Mouse (Mus musculus): ENCODE results near the gene Chka. TPM values are rescaled to one million over a fixed set of nuclear protein-coding genes. Genes with fewer than 3 reads are reported as not detected.
A peak's percentile ranks its signal among the peaks of the same experiment; 100 is the strongest.

The Chka gene
- 10 to 100 TPM; 15.1 to 15.7 TPM for total RNA-seq (2021)
- long read RNA-seq, experiment 1, transcript Chka-201 (12 exons, 2,319 nt), result major isoform, 16 of 20 reads
- long read RNA-seq, experiment 1, partial matches to known transcripts, result 0 of 20 reads
- long read RNA-seq, experiment 1, other reads (novel, unspliced or antisense), result 1 of 20 reads
- long read RNA-seq, experiment 2, transcript Chka-201 (12 exons, 2,319 nt), result major isoform, 5 of 7 reads
- long read RNA-seq, experiment 2, partial matches to known transcripts, result 0 of 7 reads
- long read RNA-seq, experiment 2, other reads (novel, unspliced or antisense), result 0 of 7 reads

DNA sequence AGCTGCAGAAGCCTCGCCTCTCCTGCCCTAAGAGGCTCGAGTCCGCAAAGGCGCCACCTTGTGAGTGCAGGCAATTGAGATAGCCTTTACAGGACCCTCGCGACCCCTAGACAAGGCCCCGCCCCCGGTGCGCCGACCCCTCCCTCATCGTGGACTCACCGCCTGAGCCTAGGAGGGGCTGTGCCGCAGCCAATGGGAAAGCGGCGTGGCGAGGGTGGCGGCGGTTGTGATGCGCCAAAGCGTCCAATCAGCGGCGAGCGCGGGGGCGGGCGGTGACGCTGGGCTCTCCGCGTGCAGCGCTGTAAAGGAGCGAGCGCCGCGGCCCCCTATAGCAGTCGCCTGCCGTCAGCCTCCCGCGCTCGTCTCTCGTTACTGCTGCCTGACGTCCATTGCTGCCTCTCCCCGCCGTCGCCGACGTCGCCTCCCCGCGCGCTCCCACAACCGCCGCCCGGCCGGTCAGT is at the start of gene Chka:
TSS of gene Chka (plus strand) at position 272 of the 461 bp plus-strand sequence.
- intact Hi-C loops (cut with DNase I), result loop anchor here (5.0 kb wide), 1 partner anchor 86 kb away; the partner anchor contains the start of gene Unc93b1

DNA sequence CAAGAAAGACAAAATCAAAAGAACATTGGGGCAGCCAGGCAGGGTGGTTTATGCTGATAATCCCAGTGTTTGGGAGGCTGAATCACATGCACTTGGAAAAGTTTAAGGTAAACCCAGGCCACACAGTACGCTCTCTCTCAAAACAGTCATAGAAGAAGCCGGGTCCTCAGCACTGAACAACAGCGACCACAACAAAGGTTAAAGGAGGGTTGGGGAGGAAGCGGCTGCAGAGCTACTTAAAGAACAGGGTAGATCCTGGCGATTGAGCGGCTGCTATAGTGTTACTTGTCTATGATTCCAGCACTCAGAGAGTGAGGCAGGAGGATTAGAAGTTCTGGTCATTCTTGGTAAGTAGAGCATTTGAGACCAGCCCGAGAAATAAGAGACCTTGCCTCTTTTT is 46.0 kb upstream of the Chka start:
- intact Hi-C loops (cut with DNase I), result no loop called here
- no peak for DNase-seq

More for the DNA sequence above, at the start of gene Chka:
- DNase-seq, result peak; percentile 96 to 97

DNA sequence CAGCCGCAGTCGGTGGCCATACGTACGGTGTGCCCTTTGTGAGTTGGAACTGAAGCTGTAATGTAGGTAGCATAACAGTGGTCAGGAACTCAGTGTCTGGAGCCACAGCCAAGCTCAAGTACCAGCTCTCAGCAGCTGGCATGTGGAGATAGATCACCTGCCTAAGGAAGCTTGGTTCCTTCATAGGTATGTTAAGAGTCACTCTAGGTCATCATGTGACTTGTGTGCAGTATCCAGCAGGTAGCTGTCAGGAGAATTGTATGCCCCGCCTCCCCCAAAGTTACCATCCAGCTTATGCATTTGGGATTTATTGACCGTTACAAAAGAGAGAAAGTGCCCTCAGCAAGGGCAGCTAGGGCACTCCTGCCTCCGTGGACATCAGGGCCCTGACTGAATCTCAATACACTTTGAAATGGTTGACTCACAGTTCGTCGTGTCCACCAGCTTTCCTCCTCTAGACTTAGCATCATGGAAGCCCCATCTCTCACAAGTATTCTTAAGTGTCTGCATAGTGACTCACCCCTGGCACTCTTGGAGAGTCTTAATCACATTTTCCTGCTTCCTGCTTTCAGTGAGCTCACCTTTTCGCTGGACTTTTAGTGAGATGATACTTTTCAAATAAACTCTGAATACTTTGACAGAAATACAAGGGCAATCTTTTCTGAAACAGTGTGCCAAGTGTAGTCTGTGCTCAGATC is 40.9 kb upstream of the Chka start:
- no peak for DNase-seq
- intact Hi-C loops (cut with DNase I), result no loop called here

DNA sequence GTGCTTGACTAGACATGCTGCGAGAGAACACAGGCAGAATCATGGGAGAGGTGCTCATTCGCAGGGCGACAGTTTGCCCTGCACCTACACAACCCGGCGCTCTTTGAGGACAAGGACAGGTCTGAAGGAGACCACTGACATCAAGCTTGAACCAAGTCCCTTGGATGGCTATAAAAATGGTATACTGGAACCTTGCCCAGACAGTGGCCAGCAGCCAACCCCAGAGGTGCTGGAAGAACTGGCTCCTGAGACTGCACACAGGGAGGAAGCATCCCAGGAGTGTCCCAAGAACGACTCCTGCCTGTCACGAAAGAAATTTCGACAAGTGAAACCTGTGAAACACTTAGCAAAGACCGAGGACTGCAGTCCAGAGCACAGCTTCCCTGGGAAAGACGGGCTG is 37.1 kb upstream of the Chka start:
- intact Hi-C loops (cut with DNase I), result no loop called here
- DNase-seq, result peak; percentile 55 to 59

DNA sequence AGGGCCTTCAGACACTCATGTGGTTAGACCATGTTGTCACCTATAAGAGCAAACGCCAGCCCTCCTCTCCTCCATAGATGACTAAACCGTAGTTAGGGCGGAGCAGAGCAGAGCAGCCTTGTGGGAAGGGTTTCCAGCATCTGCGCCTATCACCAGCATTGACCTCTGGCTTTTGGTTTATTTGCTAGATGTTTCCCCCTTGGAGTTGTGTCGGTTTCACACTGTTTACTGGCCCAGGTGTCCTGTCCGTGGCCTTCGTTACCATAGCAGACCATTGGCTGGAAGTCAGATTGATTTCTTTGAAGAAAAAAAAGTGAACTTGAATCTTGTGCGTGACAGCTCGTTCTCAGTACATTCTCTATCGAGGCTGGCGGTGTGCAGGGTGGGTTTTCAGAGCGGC is 35.7 kb upstream of the Chka start:
- intact Hi-C loops (cut with DNase I), result no loop called here
- DNase-seq, result no peak

DNA sequence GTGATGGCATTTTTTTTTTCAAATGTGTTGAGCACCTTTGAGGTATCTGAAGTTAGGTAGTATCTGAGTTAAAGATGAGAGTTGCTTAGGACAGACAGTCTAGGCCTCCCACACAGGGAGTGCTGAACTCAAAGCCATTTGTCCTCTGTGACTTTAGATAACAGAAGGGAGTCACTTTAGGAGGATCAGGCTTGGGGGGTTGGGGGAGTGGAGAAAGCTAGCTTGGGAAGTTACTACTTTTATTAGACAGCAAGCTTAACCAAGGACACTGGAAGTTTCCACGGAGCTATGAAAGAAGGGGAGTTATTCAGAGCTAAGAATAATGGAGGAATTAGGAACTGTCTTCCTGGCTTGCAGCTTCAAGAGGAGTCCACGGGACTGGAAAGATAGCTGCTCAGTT is 32.5 kb upstream of the Chka start:
- intact Hi-C loops (cut with DNase I), result no loop called here
- DNase-seq, result no peak

DNA sequence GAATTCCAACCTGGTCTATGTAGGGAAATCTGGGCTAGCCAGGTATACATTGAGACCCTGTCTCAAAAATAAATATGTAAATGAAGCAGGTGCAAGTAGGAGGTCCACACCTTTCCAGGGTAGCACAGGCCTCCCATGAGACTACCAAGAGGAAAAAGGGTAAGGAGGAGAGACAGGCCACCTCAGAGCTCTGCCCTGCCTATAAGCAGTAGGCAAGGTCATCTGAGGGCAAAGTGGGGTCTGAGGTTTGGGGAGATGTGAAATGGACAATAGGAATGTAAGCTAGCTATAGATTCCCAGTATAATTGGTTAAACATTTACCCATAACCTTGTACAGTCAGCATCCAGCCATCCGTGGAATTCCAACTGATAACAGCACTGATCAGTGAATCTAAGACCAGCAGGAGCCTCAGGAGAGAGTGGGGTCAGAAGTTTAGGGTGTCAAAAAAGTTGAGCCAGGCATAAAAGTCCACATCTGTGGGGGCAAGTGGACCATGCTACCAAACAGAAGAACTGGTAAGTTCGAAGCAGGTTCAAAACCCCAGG is 31.6 kb upstream of the Chka start:
- intact Hi-C loops (cut with DNase I), result no loop called here
- no peak for DNase-seq

DNA sequence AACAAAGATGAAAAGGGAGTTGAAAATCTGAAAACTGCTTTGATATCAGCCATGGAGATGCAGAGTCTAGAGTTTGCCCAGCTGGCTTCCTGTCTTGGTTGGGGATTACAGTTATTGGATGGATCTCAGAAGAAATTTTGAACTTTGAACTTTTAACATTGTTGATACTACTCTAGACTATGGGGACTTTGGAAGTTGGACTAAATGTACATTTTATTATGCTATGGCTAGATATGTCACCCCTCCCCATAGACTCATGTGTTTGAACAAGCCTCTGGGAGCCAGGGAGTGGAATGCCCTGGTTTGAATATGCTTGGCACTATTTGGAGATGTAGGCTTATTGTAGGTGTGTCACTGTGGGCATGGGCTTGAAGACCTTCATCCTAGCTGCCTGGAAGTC is 26.5 kb upstream of the Chka start:
- no peak for DNase-seq
- intact Hi-C loops (cut with DNase I), result no loop called here

DNA sequence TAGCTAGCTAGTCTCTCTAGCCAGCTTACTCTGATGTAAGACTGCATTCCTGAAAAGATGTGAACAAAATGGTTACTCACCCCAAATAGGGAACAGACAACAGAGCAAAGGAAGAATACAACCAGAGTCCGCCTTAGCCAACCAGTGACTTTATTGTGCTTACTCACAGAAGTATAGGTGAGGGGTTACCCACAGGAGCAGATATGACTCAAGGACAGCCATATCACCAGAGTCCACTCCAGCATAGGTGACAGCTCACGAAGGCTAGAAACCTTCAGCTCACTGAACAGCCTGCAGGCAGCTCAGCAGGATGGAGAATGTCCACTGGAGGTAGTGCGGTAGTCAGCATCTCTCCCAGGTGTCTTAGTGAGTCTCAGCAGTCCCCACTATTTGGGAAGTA is 21.7 kb upstream of the Chka start:
- DNase-seq, result no peak
- intact Hi-C loops (cut with DNase I), result no loop called here

DNA sequence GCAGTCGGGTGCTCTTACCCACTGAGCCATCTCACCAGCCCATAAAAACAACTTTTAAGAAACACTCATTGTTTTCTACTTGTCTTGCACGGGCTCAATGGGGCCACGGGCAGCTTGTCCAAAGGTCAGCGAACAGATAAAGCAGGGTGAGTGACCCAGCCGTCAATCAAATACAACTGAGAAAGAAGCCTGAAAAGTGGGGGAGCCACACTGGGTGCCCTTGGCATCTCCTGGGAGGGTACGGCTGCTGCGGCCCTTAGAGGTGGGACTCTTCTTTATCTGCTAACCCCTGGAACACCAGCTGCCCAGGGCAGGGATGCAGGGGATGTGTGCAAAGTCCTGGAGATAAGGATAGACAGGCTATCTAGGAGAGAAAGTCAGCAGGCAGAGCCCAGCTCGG is 19.9 kb upstream of the Chka start:
- intact Hi-C loops (cut with DNase I), result no loop called here
- DNase-seq, result no peak

DNA sequence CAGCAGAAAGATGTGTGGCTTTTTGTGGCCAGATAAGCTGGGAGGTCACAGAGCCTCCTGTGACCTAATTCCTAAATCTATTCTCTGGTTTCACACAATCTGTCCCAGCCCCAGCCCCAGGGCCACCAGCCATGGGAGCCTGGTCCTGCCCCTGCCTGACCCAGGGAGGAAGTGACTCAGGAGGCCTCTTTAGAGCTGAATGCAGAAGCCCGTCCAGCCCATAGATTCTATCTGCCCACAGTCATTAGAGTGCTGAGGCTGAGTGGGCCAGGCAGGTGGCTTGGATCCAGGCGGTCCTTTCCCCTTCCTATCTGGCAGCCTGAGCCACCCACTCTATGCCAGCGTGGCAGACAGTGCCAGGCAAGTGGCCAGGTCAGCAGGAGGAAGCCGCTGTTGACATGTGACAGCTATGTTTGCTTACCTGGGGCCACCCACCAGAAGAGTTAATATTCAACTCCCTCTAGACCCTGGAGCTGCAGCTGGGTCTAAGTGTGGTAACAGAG is 18.7 kb upstream of the Chka start:
- peak; percentile 60 to 76 for DNase-seq
- intact Hi-C loops (cut with DNase I), result no loop called here

DNA sequence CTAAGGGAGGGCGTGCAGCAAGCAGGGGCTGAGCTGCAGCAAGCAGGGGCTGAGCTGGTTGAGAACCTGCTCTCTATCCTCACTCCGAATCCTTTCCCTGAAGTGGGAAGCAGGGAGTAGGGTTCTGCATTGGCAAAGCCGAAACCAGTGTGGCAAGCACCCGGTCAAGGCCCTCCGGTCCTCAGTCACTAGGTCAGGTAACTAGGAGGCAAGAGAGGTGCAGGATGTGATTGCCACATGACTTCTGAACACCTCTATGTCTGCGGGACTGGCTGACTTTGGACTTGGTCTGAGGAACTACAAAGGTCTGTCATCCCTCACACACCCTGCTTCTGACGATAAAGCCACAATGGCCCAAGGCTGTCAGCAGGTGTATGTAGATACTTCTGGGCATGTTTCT is 17.3 kb upstream of the Chka start:
- no peak for DNase-seq
- intact Hi-C loops (cut with DNase I), result no loop called here

DNA sequence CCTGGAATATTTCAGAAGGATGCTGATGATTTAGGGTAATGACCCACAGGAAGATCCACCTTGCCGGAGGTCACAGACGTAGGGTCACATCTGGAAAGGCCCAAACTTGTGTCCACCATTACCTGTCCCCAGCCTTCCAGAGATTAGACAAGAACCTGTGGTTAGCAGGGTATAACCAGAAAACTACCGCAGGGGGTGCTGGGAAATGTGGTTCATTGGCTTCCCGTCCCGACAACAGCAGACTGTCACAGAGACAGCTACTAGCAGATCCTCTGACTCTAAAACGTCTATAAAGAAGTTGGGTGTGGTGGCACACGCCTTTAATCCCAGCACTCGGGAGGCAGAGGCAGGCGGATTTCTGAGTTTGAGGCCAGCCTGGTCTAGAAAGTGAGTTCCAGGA is 14.8 kb upstream of the Chka start:
- intact Hi-C loops (cut with DNase I), result no loop called here
- DNase-seq, result no peak

DNA sequence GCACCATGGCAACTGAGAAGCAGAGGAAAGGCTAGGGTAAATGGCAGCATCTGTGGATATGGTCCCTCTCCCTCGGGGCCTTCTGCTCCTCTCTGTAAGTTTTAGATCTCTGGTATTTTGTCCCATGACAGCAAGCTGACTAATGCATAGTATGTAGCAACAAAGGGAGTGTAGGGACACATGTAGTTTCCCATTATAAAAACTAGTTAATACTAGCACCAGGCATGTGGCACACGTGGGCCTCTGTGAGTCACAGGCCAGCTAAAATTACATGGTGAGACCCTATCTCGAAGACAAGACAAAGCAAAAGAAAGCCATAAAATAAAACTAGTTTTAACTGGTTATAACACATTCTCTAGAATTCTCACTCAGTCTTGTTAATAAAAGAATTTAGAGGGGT is 12.6 kb upstream of the Chka start:
- DNase-seq, result no peak
- intact Hi-C loops (cut with DNase I), result no loop called here

DNA sequence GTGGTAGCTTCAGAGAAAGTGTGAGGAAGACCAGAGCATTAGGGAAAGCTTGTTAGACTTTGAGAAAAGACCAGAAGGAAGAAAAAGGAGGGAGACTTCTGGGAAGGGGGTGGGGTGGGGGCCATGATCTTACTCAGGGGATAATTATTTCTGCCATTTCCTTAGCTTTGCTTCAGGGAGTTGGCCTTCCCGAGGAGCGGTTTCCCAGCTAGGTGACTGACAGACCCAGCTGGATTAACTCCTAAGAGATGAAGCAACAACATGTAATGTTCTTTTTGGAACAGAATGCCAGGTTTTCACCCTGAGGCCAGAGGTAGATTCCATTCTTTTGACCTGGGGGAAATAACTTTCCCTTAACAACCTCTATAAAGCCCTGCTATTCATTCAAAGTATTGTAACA is 11.9 kb upstream of the Chka start:
- intact Hi-C loops (cut with DNase I), result no loop called here
- no peak for DNase-seq

DNA sequence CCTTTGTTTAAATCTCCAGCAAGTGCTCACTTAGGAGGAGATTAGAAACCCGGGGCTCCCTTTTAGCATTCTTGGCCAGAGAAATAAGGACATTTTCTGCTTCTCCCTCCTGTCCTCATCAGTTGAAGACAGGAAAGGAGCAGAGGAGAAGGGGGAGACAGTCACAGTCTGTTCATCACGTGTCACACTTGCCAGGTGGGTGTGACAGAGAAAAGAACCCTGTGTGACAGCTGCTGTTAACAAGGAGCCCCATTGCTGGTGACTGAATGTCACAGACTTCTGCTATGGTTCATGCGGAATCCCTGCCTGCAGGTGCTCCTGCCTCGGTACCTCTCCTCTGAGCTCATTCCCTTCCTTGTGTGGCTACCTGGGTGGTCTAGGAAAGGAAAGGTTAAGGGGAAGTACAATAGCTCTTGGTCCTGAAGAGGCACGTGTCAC is 11.3 kb upstream of the Chka start:
- no peak for DNase-seq
- intact Hi-C loops (cut with DNase I), result no loop called here

DNA sequence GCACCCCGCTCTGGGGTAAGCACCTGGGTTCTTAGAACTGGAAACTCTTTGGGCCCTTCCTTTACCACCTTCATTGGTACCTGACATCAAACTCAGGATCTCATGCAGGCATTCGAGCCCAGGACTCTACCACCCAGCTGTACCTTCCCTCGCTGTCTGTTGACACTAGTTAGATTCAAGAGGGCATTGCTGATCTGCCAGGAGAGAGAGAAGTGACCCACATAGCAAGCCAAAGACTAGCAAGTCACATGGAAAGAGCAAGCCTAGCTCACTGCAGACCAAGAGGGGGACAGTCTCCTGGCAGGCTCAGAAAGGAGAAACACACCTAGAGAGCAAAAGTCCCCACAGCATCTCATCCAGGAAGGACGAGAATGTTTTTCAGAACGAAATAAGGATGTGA is 10.9 kb upstream of the Chka start:
- DNase-seq, result no peak
- intact Hi-C loops (cut with DNase I), result no loop called here

DNA sequence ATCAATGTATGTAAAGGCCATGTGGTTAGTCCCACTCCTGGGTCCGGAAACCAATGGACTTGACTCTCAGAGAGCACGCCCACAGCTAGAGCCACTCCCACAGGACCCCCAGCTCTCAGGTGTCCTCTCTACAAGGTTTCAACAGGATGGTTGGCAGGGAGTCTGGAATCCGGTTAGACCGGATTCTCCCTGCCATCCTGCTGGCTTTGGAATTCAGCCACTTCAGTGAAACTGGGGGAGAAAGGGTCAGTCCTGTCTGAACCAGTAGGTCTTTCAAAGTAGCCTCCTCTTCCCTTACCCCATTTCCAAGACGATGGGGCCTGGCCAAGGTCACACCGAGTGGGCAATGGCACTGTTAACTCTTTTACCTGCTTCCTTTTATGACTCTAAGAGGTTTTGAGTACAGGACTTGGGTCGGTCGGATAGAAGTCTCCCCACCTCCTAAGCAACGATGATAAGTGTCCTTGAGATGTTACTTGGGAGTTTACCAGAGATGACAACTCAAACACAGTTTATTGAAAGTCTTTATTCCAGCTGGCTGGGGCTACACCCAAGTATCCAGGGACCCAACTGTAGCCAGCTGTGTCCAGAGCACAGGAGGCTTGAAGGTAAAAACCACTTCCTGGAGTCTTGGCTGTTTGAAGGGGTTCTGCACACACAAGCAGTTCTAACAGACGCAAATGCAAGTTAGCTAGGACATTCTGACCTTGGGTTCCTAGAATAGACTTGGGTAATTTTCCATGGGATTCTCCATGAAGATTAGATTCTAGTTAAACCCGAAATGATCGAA is 9.0 kb upstream of the Chka start:
- intact Hi-C loops (cut with DNase I), result no loop called here
- no peak for DNase-seq

DNA sequence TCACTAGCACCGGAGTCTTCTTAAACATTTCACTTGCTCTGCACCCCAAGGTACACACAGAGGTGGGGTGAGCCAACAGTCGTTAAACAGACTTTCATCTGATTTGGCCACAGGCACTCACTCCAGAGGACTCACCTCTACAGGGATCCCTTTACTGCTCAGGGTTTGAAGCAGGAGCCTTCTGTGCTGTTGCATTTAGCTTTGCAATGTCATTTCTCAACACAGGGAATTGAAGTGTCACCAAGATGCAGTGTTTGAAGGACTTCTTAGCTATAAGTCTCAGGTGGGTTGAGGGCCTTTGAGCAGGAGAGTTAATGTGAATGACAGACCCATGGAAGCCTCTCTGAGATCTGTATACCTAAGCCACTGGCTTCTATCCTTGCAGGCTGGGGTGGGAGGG is 7.9 kb upstream of the Chka start:
- intact Hi-C loops (cut with DNase I), result no loop called here

DNA sequence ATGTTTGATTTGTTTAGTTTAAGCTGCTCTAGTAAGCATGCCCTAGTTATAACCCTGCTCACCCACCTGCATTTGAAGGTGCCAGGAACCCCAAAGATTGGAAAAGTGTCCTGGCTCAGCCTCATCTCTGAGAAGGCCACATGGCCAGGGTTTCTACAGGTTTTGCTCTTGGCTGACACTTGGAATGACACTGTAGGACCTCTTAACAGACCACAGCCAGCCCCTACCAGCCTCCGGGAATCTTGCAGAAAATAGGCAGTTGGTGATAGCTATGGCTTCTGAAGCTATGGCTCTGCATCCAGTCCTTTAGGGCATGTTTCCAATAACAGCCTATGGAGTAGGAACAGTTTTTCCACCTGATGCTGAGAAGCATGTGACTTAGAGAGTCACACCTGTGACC is 6.7 kb upstream of the Chka start:
- intact Hi-C loops (cut with DNase I), result no loop called here

More for the DNA sequence above, 7.9 kb upstream of the Chka start:
- DNase-seq, result no peak

DNA sequence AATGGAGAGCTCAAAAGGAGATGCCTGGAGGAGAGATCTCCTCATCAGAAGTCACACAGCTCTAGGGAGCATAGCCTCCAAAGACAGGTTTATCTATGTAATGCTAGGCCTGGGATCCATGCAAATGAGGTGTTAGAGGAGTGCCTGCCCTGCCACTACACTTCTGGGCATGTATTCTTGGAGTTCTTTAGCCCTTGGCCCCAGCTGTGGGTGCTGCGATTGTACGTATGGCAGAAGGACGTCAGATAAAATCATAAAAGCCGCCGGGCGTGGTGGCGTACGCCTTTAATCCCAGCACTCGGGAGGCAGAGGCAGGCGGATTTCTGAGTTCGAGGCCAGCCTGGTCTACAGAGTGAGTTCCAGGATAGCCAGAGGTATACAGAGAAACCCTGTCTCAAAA is 6.2 kb upstream of the Chka start:
- no peak for DNase-seq
- intact Hi-C loops (cut with DNase I), result no loop called here

More for the DNA sequence above, 6.7 kb upstream of the Chka start:
- no peak for DNase-seq

All from heart, postnatal 14 days (tissue).